Mouse (Mus musculus) forebrain, embryonic 14.5 days (tissue): ENCODE data around the gene Zfp987. TPM values are rescaled to one million over a fixed set of nuclear protein-coding genes. Genes with fewer than 3 reads are reported as not detected.
"Not testable (repeated sequence)": the region's sequence is repeated elsewhere in the genome, so short reads cannot be mapped to it uniquely, and the experiment has no call there.

Source experiments
- ATAC-seq: fragments of 200-750 bp; cut with Nextera tagmentation; 2 replicates; pipeline ENCODE4 v1.8.0; 2017; ENCODE audit warnings: mild to moderate bottlenecking, moderate library complexity
- DNase-seq: peaks from one replicate; pipeline ENCODE4 v3.0.0-alpha.2; 2015; ENCODE audit warnings: low spot score
- H3K27ac ChIP-seq: fragments of 300-500 bp; sonication (generic); 2 replicates; pipeline ENCODE4 v1.5.1; 2014; ENCODE audit warnings: low read depth, mild to moderate bottlenecking, control low read depth, low read length, moderate library complexity
- H3K27me3 ChIP-seq: fragments of 300-500 bp; sonication (generic); replicated peaks from 2 replicates; pipeline ENCODE4 v1.6.1; 2014; ENCODE audit warnings: low read length, control low read depth, mixed read lengths; ENCODE audit not compliant: control insufficient read depth, insufficient read depth
- H3K36me3 ChIP-seq: fragments of 300-500 bp; sonication (generic); 2 replicates; pipeline ENCODE4 v1.6.1; 2014; ENCODE audit warnings: low read length, control low read depth; ENCODE audit not compliant: control insufficient read depth, insufficient read depth
- H3K4me1 ChIP-seq: fragments of 300-500 bp; sonication (generic); 2 replicates; pipeline ENCODE4 v1.6.1; 2014; ENCODE audit warnings: antibody characterized with exemption, low read length, control low read depth; ENCODE audit not compliant: control insufficient read depth, insufficient read depth
- H3K4me2 ChIP-seq: fragments of 300-500 bp; sonication (generic); 2 replicates; pipeline ENCODE4 v1.6.1; 2014; ENCODE audit warnings: mild to moderate bottlenecking, control low read depth, low read length
- H3K4me3 ChIP-seq: fragments of 300-500 bp; sonication (generic); 2 replicates; pipeline ENCODE4 v1.5.1; 2014; ENCODE audit warnings: low read depth, low read length, control low read depth
- H3K9ac ChIP-seq: fragments of 300-500 bp; sonication (generic); 2 replicates; pipeline ENCODE4 v1.6.1; 2014; ENCODE audit warnings: mild to moderate bottlenecking, low read length, control low read depth, moderate library complexity
- H3K9me3 ChIP-seq: fragments of 300-500 bp; sonication (generic); replicated peaks from 2 replicates; pipeline ENCODE4 v1.6.1; 2016; ENCODE audit warnings: low read length, control low read depth, mixed read lengths; ENCODE audit not compliant: control insufficient read depth
- WGBS: fragments of 180-500 bp; shearing (Covaris S2); extraction: QIAGEN DNeasy Blood & Tissue Kit; methylation state at CpG from one replicate; pipeline ENCODE4 v1.1.7; 2014; 5-methylcytosine and 5-hydroxymethylcytosine counted together
- polyA plus RNA-seq: library from polyadenylated mRNA; unstranded; fragments of >200 nt; fragmentation: Nextera tagmentation; extraction: Ambion mirVana; gene quantifications from 2 replicates; pipeline ENCODE4 v1.2.1, GENCODE M21; 2014

Zfp987 gene
- not detected in 2 replicates for polyA plus RNA-seq

- DNase-seq, H3K9me3 ChIP-seq, H3K4me2 ChIP-seq, H3K27me3 ChIP-seq, H3K36me3 ChIP-seq, H3K4me1 ChIP-seq, H3K9ac ChIP-seq, H3K4me3 ChIP-seq, H3K27ac ChIP-seq, ATAC-seq: not testable (repeated sequence)
- WGBS = 80% methylated on average over 1 of the region's 3 CpGs
These were observed at the start of gene Zfp987 for GRCm38 (mm10) chr4:146096998-146097397. Gene Zfp987, plus strand, starts transcription at chr4:146097298.

GRCm38 (mm10) chr4:146052536-146052935 is 44.6 kb upstream of the Zfp987 start:
- H3K4me3 ChIP-seq, H3K9ac ChIP-seq, H3K27me3 ChIP-seq, H3K36me3 ChIP-seq, H3K27ac ChIP-seq, ATAC-seq, H3K4me1 ChIP-seq, H3K4me2 ChIP-seq, DNase-seq: not testable (repeated sequence)
- 76% methylated on average over 1 of the region's 1 CpGs for WGBS
- H3K9me3 ChIP-seq = peaks cover 18% of the 10 kb centered on the region; the same call in 1 of the 2 replicates

DNA sequence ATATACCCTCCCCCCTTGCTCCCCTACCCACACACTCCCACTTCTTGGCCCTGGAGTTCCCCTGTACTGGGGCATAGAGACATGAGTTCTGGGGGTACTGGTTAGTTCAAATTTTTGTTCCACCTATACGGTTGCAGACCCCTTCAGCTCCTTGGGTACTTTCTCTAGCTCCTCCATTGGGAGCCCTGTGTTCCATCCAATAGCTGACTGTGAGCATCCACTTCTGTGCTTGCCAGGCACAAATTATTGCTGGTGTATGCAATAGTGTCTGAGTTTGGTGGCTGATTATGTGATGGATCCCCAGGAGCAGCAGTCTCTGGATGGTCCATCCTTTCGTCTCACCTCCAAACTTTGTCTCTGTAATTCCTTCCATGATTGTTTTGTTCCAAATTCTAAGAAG is 43.7 kb upstream of the Zfp987 start:
- not testable (repeated sequence) for ATAC-seq, DNase-seq, H3K4me2 ChIP-seq, H3K27ac ChIP-seq, H3K9ac ChIP-seq, H3K36me3 ChIP-seq, H3K4me1 ChIP-seq, H3K4me3 ChIP-seq, H3K27me3 ChIP-seq
- 88% methylated on average over 2 of the region's 2 CpGs for WGBS
- peaks cover 20% of the 10 kb centered on the region; the same call in 1 of the 2 replicates for H3K9me3 ChIP-seq

- Histone ChIP-seq H3K9ac (no peak overlapping the region), H3K9me3 (peaks cover 27% of the 10 kb centered on the region), H3K36me3 (no peaks in the 10 kb centered on the region), H3K27me3 (no peaks in the 10 kb centered on the region), H3K4me2 (no peak overlapping the region), H3K27ac (no peak overlapping the region), H3K4me3 (no peak overlapping the region), H3K4me1 (no peaks in the 10 kb centered on the region)
- WGBS = 74% methylated on average over 2 of the region's 2 CpGs
- ATAC-seq = no peak
- no peak for DNase-seq
These were observed 41.8 kb upstream of the Zfp987 start for GRCm38 (mm10) chr4:146055335-146055734.

DNA sequence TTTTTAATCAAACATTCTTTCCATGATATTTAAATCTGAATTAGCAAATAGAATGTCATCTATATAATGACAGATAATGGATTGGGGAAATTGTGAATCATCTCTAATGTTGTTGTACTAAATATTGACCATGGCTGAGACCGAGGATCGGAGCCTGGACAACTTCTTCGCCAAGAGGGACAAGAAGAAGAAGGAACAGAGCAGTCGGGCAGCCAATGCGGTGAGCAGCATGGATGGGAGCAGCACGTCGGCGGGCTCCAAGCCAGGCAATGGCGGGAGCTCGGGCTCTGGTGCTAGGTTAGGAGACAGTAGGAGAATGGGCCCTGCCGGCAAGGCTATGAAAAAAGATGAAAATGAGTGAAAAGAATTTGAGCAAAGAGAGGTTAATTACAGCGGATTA is 38.5 kb upstream of the Zfp987 start:
- peaks cover 18% of the 10 kb centered on the region for H3K9me3 ChIP-seq
- WGBS = 89% methylated on average over 12 of the region's 12 CpGs
- DNase-seq = not testable (repeated sequence)

DNA sequence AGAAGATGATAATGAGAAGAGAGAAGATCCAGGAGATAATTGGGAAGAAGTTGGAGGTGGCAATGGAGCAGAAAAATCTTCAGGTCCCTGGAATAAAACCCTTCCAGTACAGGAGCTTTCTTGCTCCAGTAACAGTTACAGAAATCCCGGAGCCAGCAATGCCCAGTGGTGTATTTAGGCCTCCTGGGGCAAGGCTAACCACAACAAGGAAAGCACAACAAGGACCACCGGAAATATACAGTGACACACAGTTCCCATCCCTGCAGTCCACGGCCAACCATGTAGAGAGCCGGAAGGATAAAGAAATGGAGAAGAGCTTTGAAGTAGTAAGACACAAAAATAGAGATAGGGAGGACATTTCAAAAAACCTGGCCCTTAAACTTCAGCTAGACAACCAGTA is 38.0 kb upstream of the Zfp987 start:
- not testable (repeated sequence) for DNase-seq, H3K27ac ChIP-seq, H3K27me3 ChIP-seq, H3K4me3 ChIP-seq, H3K4me1 ChIP-seq, H3K4me2 ChIP-seq, H3K9ac ChIP-seq, H3K36me3 ChIP-seq, ATAC-seq
- H3K9me3 ChIP-seq = peaks cover 19% of the 10 kb centered on the region
- WGBS = 88% methylated on average over 4 of the region's 4 CpGs

More for the DNA sequence above, 38.5 kb upstream of the Zfp987 start:
- H3K4me3 ChIP-seq, H3K36me3 ChIP-seq, ATAC-seq, H3K27me3 ChIP-seq, H3K4me1 ChIP-seq, H3K9ac ChIP-seq, H3K4me2 ChIP-seq, H3K27ac ChIP-seq: not testable (repeated sequence)

GRCm38 (mm10) chr4:146059974-146060693 is 37.0 kb upstream of the Zfp987 start:
- DNase-seq, H3K4me2 ChIP-seq, H3K27me3 ChIP-seq, H3K4me1 ChIP-seq, H3K36me3 ChIP-seq, H3K9ac ChIP-seq, H3K4me3 ChIP-seq, H3K27ac ChIP-seq, ATAC-seq: not testable (repeated sequence)
- H3K9me3 ChIP-seq = peaks cover 21% of the 10 kb centered on the region
- 92% methylated on average over 25 of the region's 26 CpGs for WGBS

DNA sequence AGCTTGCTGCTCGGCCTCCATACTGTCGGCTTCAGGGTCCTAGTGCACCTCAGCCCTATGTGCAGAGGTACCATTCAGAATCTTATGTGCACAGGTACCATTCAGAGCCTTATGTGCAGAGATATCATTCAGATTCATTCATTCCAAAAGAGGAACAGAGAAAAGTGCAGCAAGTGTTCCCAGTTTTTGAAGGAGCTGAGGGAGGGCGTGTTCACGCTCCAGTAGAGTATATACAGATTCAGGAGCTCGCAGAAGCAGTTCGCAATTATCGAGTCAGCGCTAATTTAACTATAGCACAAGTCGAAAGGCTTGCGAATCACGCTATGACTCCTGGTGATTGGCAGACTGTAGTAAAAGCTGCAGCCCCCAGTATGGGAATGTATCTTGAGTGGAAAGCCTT is 36.0 kb upstream of the Zfp987 start:
- not testable (repeated sequence) for H3K9ac ChIP-seq, H3K4me1 ChIP-seq, H3K4me3 ChIP-seq, H3K4me2 ChIP-seq, H3K27me3 ChIP-seq, H3K27ac ChIP-seq, DNase-seq, H3K36me3 ChIP-seq, ATAC-seq
- H3K9me3 ChIP-seq = peaks cover 18% of the 10 kb centered on the region
- 92% methylated on average over 11 of the region's 11 CpGs for WGBS

GRCm38 (mm10) chr4:146062021-146062420 is 35.1 kb upstream of the Zfp987 start:
- not testable (repeated sequence) for ATAC-seq, DNase-seq, H3K36me3 ChIP-seq, H3K4me3 ChIP-seq, H3K4me1 ChIP-seq, H3K27me3 ChIP-seq, H3K9ac ChIP-seq, H3K27ac ChIP-seq, H3K4me2 ChIP-seq
- WGBS = 93% methylated on average over 11 of the region's 12 CpGs
- peaks cover 14% of the 10 kb centered on the region for H3K9me3 ChIP-seq
